Mouse (Mus musculus): ENCODE results near the gene Wfdc9.

DNA sequence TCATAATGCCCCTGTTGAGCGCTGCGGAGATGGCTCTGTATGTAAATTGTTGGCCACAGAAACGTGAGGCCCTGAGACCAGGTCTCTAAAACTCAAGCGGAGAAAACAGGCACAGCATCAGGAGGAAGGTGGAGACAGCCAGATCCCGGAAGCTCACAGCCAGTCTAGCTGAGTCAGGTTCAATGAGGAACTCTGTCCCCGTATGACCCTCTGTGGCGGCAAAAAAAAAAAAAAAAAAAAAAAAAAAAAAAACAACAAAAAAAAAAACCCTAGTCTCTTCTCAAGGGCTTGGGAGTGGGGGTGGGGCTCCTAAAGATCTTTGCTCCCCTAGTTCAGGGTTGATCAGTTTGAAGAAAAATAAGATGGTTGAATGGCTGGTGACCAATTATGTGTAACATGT lies 15.3 kb downstream of the Wfdc9 start:
- TF ChIP-seq TCF12 (IDR thresholded peaks at IDR 0.05; ENCODE audit: insufficient read depth, poor library complexity, severe bottlenecking) (no peak), POLR2A (IDR thresholded peaks at IDR 0.05; ENCODE audit: insufficient read length, low read depth) (no peak), E2F4 (IDR thresholded peaks at IDR 0.05; ENCODE audit: insufficient read depth) (no peak), USF1 (IDR thresholded peaks at IDR 0.05; ENCODE audit: low read depth) (no peak), MAX (IDR thresholded peaks at IDR 0.05; ENCODE audit: low read depth) (no peak), POLR2AphosphoS2 (IDR thresholded peaks at IDR 0.05; ENCODE audit: insufficient read length, low read depth) (no peak), REST (IDR thresholded peaks at IDR 0.05; ENCODE audit: insufficient read depth, insufficient read length) (no peak), MYOG (IDR thresholded peaks at IDR 0.05; ENCODE audit: control insufficient read depth in 1 of 3, insufficient read depth in 1 of 3, insufficient read length in 2 of 3, low read depth in 2 of 3) (no peak), MYOD1 (IDR thresholded peaks at IDR 0.05; ENCODE audit: control insufficient read depth in 1 of 3, insufficient read length in 2 of 3, low read depth in 2 of 3) (no peak), CEBPB (IDR thresholded peaks at IDR 0.05; ENCODE audit: insufficient read depth, poor library complexity, severe bottlenecking) (no peak), SRF (IDR thresholded peaks at IDR 0.05; ENCODE audit: control insufficient read depth, insufficient read length, low read depth) (no peak)
